Mouse (Mus musculus): ENCODE data around the gene Capn2. TPM values are rescaled to one million over a fixed set of nuclear protein-coding genes. Genes with fewer than 3 reads are reported as not detected.
A peak's percentile ranks its signal among the peaks of the same experiment; 100 is the strongest.

Capn2 gene
- polyA plus RNA-seq, 1 experiment from 2014 or later, result 93.9 TPM

DNA sequence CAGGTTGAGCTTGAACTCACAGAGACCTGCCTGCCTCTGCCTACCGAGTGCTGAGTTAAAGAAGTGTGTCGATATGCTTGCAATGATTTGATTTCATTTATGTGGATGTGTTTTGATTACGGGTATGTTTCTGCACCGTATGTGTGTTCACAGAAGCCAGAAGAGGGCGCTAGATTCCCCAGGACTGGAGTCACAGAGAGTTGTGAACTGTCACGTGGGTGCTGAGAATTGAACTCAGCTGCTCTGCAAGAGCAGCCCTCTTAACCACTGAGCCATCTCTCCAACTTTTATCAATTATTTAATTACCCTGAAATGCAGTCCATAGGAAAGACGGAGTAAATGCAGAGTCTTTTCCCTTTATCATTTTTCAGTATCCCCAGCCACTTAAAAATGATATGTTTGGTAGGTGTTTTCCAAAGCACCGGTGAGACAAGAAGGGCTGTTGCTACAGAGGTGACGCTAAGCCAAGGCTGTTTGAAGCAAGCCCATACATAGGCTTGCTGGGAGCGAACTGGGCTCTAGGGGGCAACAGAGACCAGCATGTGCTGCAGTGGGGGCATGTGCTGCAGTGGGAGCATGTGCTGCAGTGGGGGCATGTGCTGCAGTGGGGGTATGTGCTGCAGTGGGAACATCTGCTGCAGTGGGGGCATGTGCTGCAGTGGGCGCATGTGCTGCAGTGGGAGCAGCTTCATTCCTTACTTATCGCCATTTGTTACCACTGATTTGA lies 36.4 kb upstream of the Capn2 start:
- peak; percentile 83 for ATAC-seq
- H3K4me2 ChIP-seq (ENCODE audit: low read length), result no peak overlapping the region
- no peaks in the 10 kb centered on the region for H3K36me3 ChIP-seq (ENCODE audit: control insufficient read depth, insufficient read depth, low read length)
- H3K4me3 ChIP-seq (ENCODE audit: low read length), result no peak overlapping the region
- no peak overlapping the region for H3K9ac ChIP-seq (ENCODE audit: low read depth, low read length)
- H3K9me3 ChIP-seq (ENCODE audit: control insufficient read depth, low read length), result no peaks in the 10 kb centered on the region
- no peaks in the 10 kb centered on the region for H3K4me1 ChIP-seq (ENCODE audit: control insufficient read depth, insufficient read depth, low read depth, low read length)
- H3K27me3 ChIP-seq (replicated peaks; ENCODE audit: control insufficient read depth, insufficient read depth, low read length), result no peaks in the 10 kb centered on the region
- H3K27ac ChIP-seq (ENCODE audit: low read depth, low read length), result no peak overlapping the region
- WGBS, result 57% methylated on average over 12 of the region's 12 CpGs

DNA sequence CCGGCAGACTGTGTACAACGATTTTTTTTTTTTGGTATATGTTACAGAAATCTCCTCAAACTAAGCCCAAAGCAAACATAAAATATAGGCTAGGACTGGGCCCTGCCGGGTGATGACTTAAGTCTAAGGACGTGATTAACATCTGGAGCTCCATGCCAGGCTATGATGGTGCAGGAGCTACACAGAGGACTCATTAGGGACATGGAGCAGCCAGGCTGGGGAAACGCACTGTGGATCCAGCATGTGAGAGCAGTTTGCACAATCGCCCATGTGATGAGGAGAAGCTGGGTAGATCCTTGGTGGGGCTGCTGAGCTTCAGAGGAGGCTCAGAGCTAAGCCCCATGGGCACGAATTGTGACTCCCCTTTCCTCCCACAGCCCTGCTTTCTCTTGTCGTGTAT lies 33.4 kb upstream of the Capn2 start:
- WGBS, result 82% methylated on average over 8 of the region's 8 CpGs
- ATAC-seq, result no peak
- H3K4me3 ChIP-seq (ENCODE audit: low read length), result no peak overlapping the region
- no peaks in the 10 kb centered on the region for H3K27me3 ChIP-seq (replicated peaks; ENCODE audit: control insufficient read depth, insufficient read depth, low read length)
- no peak overlapping the region for H3K27ac ChIP-seq (ENCODE audit: low read depth, low read length)
- no peak overlapping the region for H3K4me2 ChIP-seq (ENCODE audit: low read length)
- no peaks in the 10 kb centered on the region for H3K36me3 ChIP-seq (ENCODE audit: control insufficient read depth, insufficient read depth, low read length)
- H3K9ac ChIP-seq (ENCODE audit: low read depth, low read length), result no peak overlapping the region
- no peaks in the 10 kb centered on the region; the same call in 1 of the 2 replicates for H3K9me3 ChIP-seq (ENCODE audit: control insufficient read depth, low read length)
- H3K4me1 ChIP-seq (ENCODE audit: control insufficient read depth, insufficient read depth, low read depth, low read length), result no peaks in the 10 kb centered on the region

DNA sequence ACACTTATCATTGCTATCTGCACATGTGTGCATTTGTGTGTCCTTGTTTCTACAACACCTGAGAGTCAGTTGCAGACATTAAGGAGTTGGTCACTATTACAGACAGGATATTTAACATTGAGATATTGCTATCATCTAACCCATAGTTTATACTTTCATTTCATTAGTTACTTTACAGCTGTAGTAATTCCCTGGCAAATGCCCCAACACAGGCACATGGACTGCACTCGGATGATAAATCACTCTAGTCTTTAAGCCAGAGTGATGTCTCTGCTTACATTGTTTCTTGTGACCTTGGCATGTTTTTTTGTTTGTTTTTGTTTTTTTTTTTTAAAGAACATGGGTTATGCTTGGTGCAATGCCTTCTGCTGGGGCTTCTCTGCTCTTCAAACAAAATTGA lies 26.5 kb upstream of the Capn2 start:
- Histone ChIP-seq H3K4me2 (ENCODE audit: low read length) (no peak overlapping the region), H3K27ac (ENCODE audit: low read depth, low read length) (no peak overlapping the region), H3K9me3 (ENCODE audit: control insufficient read depth, low read length) (no peaks in the 10 kb centered on the region; the same call in 1 of the 2 replicates), H3K9ac (ENCODE audit: low read depth, low read length) (no peak overlapping the region), H3K4me3 (ENCODE audit: low read length) (no peak overlapping the region), H3K36me3 (ENCODE audit: control insufficient read depth, insufficient read depth, low read length) (no peaks in the 10 kb centered on the region), H3K27me3 (replicated peaks; ENCODE audit: control insufficient read depth, insufficient read depth, low read length) (0 out of 2 replicates have a peak, but pooled peaks cover 4% of the 10 kb centered on the region), H3K4me1 (ENCODE audit: control insufficient read depth, insufficient read depth, low read depth, low read length) (peaks cover 3% of the 10 kb centered on the region)
- WGBS, result 89% methylated on average over 1 of the region's 1 CpGs
- ATAC-seq, result no peak

DNA sequence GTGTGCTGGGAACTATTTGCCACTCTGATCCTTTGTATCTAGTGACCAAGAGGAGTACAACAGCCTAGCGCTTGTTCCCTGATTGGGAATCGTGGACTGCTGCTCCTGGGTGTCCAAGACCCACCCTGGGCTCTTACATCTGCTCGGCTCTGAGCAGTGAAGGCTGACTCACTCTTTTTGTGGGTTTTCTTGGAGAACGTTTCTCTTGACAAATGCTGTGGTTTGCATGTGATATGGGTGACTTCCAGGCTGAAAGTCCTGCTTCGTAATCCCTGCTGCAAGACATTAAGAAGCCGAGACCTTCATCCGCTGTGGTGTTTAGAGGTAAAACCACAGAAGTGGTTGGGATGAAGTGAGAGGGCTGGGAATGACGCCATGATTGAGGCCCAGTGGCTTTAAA lies 25.7 kb upstream of the Capn2 start:
- 87% methylated on average over 8 of the region's 8 CpGs for WGBS
- Histone ChIP-seq H3K36me3 (ENCODE audit: control insufficient read depth, insufficient read depth, low read length) (no peaks in the 10 kb centered on the region), H3K27me3 (replicated peaks; ENCODE audit: control insufficient read depth, insufficient read depth, low read length) (0 out of 2 replicates have a peak, but pooled peaks cover 4% of the 10 kb centered on the region), H3K4me2 (ENCODE audit: low read length) (no peak overlapping the region), H3K9me3 (ENCODE audit: control insufficient read depth, low read length) (no peaks in the 10 kb centered on the region; the same call in 1 of the 2 replicates), H3K4me1 (ENCODE audit: control insufficient read depth, insufficient read depth, low read depth, low read length) (peaks cover 3% of the 10 kb centered on the region), H3K27ac (ENCODE audit: low read depth, low read length) (no peak overlapping the region), H3K9ac (ENCODE audit: low read depth, low read length) (no peak overlapping the region), H3K4me3 (ENCODE audit: low read length) (no peak overlapping the region)
- no peak for ATAC-seq

DNA sequence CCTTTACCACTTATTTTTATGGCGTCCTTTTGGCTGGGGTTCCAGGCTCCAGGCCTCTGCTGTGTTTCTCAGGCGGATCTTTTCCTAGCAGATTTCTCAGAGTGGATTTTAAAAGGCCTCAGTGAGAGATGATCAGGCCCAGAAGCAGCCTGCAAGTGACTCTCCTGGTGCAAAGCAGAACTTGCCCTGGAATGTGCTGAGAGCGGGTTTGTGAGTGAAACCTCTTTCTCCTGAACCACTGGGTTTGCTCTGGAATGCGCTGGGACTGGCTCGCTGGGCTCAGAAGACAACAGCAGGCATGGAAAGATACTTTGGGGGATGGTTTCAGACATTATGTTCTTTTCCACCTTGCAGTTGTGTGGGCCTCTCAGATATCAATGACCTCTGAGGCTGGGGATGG lies 24.7 kb upstream of the Capn2 start:
- Histone ChIP-seq H3K9me3 (ENCODE audit: control insufficient read depth, low read length) (no peaks in the 10 kb centered on the region; the same call in 1 of the 2 replicates), H3K4me2 (ENCODE audit: low read length) (no peak overlapping the region), H3K9ac (ENCODE audit: low read depth, low read length) (no peak overlapping the region), H3K27me3 (replicated peaks; ENCODE audit: control insufficient read depth, insufficient read depth, low read length) (0 out of 2 replicates have a peak, but pooled peaks cover 4% of the 10 kb centered on the region), H3K4me1 (ENCODE audit: control insufficient read depth, insufficient read depth, low read depth, low read length) (peaks cover 3% of the 10 kb centered on the region), H3K36me3 (ENCODE audit: control insufficient read depth, insufficient read depth, low read length) (no peaks in the 10 kb centered on the region), H3K4me3 (ENCODE audit: low read length) (no peak overlapping the region), H3K27ac (ENCODE audit: low read depth, low read length) (no peak overlapping the region)
- 77% methylated on average over 5 of the region's 5 CpGs for WGBS
- ATAC-seq, result no peak

DNA sequence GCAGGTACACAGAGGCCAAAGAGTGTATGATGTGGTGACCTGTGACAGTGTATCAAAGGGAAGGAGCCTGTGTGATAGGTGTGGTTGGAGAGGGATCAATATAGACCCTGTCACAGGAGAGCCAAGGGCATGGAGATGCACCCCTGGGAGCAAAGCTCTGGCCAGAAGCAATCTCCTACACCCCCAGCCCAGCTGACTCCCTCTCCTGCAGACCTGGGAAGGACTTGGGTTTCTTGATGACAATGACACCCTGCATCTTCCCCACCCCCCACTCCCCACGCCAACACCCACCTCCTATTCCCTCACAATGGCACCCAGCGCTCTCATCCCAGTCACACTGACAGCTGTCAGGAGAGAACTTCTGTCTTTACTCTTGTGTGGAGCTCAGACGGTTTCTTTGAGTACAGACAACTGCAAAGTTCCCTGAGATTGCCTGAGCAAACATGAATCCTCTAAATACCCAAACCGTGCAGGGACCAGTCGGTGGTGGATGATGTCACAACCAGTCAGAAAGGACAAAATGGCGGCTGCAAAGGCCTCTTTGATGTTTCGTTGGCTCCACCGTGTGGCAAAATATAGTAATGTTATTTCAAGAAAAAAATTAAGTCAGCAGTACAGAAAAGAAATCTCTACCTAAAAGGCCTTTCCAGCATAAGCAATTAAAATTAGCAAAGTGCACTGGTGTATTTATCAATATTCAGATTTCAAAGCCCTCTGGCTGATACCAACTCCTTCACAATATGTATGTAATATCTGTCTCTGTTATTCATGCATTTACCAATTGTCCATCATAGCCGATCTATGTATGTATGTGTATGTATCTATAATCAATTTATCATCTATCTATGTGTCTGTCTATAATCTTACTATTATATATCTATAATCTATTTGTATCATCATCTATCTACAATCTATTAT lies 21.9 kb upstream of the Capn2 start:
- H3K4me3 ChIP-seq (ENCODE audit: low read length), result peak overlapping the region; percentile 46
- H3K4me2 ChIP-seq (ENCODE audit: low read length), result peak overlapping the region; percentile 82
- H3K36me3 ChIP-seq (ENCODE audit: control insufficient read depth, insufficient read depth, low read length), result no peaks in the 10 kb centered on the region
- WGBS, result 17% methylated on average over 9 of the region's 9 CpGs
- ATAC-seq, result peak; percentile 93
- H3K9me3 ChIP-seq (ENCODE audit: control insufficient read depth, low read length), result no peaks in the 10 kb centered on the region
- H3K9ac ChIP-seq (ENCODE audit: low read depth, low read length), result peak overlapping the region; percentile 79
- 0 out of 2 replicates have a peak, but pooled peaks cover 4% of the 10 kb centered on the region for H3K27me3 ChIP-seq (replicated peaks; ENCODE audit: control insufficient read depth, insufficient read depth, low read length)
- H3K4me1 ChIP-seq (ENCODE audit: control insufficient read depth, insufficient read depth, low read depth, low read length), result peaks cover 3% of the 10 kb centered on the region
- H3K27ac ChIP-seq (ENCODE audit: low read depth, low read length), result peak overlapping the region; percentile 84

DNA sequence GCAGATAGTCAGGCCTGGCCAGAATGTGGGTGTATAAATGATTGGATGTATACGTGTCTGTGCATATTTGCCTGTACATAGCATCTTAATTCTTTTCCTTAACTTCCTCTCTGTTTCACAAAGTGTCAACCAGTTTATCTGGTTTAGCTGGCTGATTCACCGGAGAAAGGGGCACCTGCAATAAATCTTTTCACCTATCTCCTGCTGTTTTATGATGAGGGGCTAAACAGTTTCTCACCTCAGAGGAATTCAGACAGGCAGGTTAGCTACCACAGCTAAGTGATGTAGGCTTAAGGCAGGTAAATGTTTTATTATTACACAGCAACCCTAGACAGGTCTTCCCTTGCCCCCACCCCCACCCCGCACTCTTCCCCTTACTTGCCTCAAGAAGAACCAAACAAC lies 17.7 kb upstream of the Capn2 start:
- Histone ChIP-seq H3K4me1 (ENCODE audit: control insufficient read depth, insufficient read depth, low read depth, low read length) (peaks cover 3% of the 10 kb centered on the region), H3K27me3 (replicated peaks; ENCODE audit: control insufficient read depth, insufficient read depth, low read length) (no peaks in the 10 kb centered on the region), H3K4me2 (ENCODE audit: low read length) (no peak overlapping the region), H3K27ac (ENCODE audit: low read depth, low read length) (no peak overlapping the region), H3K36me3 (ENCODE audit: control insufficient read depth, insufficient read depth, low read length) (no peaks in the 10 kb centered on the region), H3K4me3 (ENCODE audit: low read length) (no peak overlapping the region), H3K9ac (ENCODE audit: low read depth, low read length) (no peak overlapping the region), H3K9me3 (ENCODE audit: control insufficient read depth, low read length) (no peaks in the 10 kb centered on the region)
- ATAC-seq, result no peak
- WGBS, result 87% methylated on average over 3 of the region's 3 CpGs

DNA sequence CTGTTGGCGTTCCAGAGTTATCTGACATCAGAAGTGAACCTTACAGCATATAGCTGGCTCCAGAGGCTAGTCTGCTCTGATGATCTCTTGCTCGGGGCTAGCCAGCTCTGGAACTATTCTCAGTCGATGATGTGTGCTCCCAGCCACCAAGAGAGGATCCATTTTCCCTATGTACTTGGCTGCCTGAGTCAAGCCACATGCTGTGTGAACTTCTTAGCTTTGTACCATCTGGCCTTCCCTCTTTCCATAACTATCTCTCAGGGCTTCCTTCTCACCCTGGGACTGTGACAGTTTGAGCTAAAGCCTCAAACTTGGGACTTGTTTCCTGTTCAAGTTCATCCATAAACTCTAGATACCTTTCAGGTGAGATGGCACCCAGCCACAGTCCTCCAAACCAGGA lies 16.2 kb upstream of the Capn2 start:
- ATAC-seq, result no peak
- whole genome bisulfite sequencing, result 78% methylated on average over 3 of the region's 3 CpGs

More for the DNA sequence above, 16.2 kb upstream of the Capn2 start:
- Histone ChIP-seq H3K4me2 (ENCODE audit: low read length) (no peak overlapping the region), H3K9ac (ENCODE audit: low read depth, low read length) (no peak overlapping the region), H3K4me3 (ENCODE audit: low read length) (no peak overlapping the region), H3K27ac (ENCODE audit: low read depth, low read length) (no peak overlapping the region), H3K9me3 (ENCODE audit: control insufficient read depth, low read length) (no peaks in the 10 kb centered on the region), H3K27me3 (replicated peaks; ENCODE audit: control insufficient read depth, insufficient read depth, low read length) (no peaks in the 10 kb centered on the region), H3K4me1 (ENCODE audit: control insufficient read depth, insufficient read depth, low read depth, low read length) (no peaks in the 10 kb centered on the region), H3K36me3 (ENCODE audit: control insufficient read depth, insufficient read depth, low read length) (no peaks in the 10 kb centered on the region)

Measured in hindbrain, embryonic 16.5 days (tissue).